Mouse (Mus musculus) hindbrain, embryonic 10.5 days (tissue): ENCODE data around the gene Plk5. TPM values are rescaled to one million over a fixed set of nuclear protein-coding genes. Genes with fewer than 3 reads are reported as not detected.

Experiments
- DNase-seq: peaks from one replicate; pipeline ENCODE4 v3.0.0-alpha.2; 2017; ENCODE audit warnings: low spot score
- H3K27ac ChIP-seq: fragments of 300-500 bp; sonication (generic); 2 replicates; pipeline ENCODE4 v1.5.1; 2016; ENCODE audit warnings: mild to moderate bottlenecking, moderate library complexity
- H3K27me3 ChIP-seq: fragments of 300-500 bp; sonication (generic); 2 replicates; pipeline ENCODE4 v1.6.1; 2016; ENCODE audit warnings: mild to moderate bottlenecking; ENCODE audit not compliant: poor library complexity, insufficient read depth, severe bottlenecking
- H3K36me3 ChIP-seq: fragments of 300-500 bp; sonication (generic); 2 replicates; pipeline ENCODE4 v1.6.1; 2016; ENCODE audit warnings: mild to moderate bottlenecking, moderate library complexity
- H3K4me1 ChIP-seq: fragments of 300-500 bp; sonication (generic); replicated peaks from 2 replicates; pipeline ENCODE4 v1.6.1; 2016; ENCODE audit warnings: mild to moderate bottlenecking
- H3K4me3 ChIP-seq: fragments of 300-500 bp; sonication (generic); 2 replicates; pipeline ENCODE4 v1.5.1; 2016; ENCODE audit warnings: mild to moderate bottlenecking, moderate library complexity
- H3K9me3 ChIP-seq: fragments of 300-500 bp; sonication (generic); 2 replicates; pipeline ENCODE4 v1.6.1; 2016; ENCODE audit warnings: mild to moderate bottlenecking, moderate library complexity
- whole genome bisulfite sequencing: fragments of 180-500 bp; shearing (Covaris S2); methylation state at CpG from one replicate; pipeline ENCODE4 v1.1.7; 2016; 5-methylcytosine and 5-hydroxymethylcytosine counted together
- polyA plus RNA-seq: library from polyadenylated mRNA; unstranded; fragments of >200 nt; fragmentation: Nextera tagmentation; extraction: Ambion mirVana; gene quantifications from 2 replicates; pipeline ENCODE4 v1.2.1, GENCODE M21; 2016

The Plk5 gene
- polyA plus RNA-seq, 1 experiment from 2014 or later, result 0.22 TPM

GRCm38 (mm10) chr10:80322811-80323211 is 33.4 kb upstream of the Plk5 start:
- WGBS, result 4% methylated on average over 28 of the region's 28 CpGs
- Histone ChIP-seq H3K27me3 (peaks cover 56% of the 10 kb centered on the region), H3K4me1 (peaks cover 54% of the 10 kb centered on the region), H3K36me3 (peaks cover 15% of the 10 kb centered on the region), H3K4me3 (peak overlapping the region; percentile 73), H3K27ac (peak overlapping the region; percentile 85), H3K9me3 (no peaks in the 10 kb centered on the region)
- no peak for DNase-seq

- Histone ChIP-seq H3K4me3 (peak overlapping the region; percentile 73), H3K36me3 (peaks cover 9% of the 10 kb centered on the region), H3K27ac (peak overlapping the region; percentile 85), H3K4me1 (peaks cover 47% of the 10 kb centered on the region), H3K9me3 (no peaks in the 10 kb centered on the region), H3K27me3 (peaks cover 60% of the 10 kb centered on the region)
- WGBS, result 2% methylated on average over 46 of the region's 46 CpGs
- peak; percentile 59 for DNase-seq
Observed at GRCm38 (mm10) chr10:80323261-80324119, 32.8 kb upstream of the Plk5 start.

- no peaks in the 10 kb centered on the region for H3K9me3 ChIP-seq
- DNase-seq, result no peak
- H3K27me3 ChIP-seq, result peaks cover 63% of the 10 kb centered on the region
- H3K4me1 ChIP-seq, result peaks cover 47% of the 10 kb centered on the region
- H3K36me3 ChIP-seq, result no peaks in the 10 kb centered on the region; the same call in 1 of the 2 replicates
- peak overlapping the region; percentile 73 for H3K4me3 ChIP-seq
- 75% methylated on average over 17 of the region's 17 CpGs for WGBS
- 0 out of 2 replicates have a peak overlapping the region, but pooled peaks have one; percentile 10 for H3K27ac ChIP-seq
Observed at GRCm38 (mm10) chr10:80324120-80325037, 31.9 kb upstream of the Plk5 start.

GRCm38 (mm10) chr10:80325045-80325444 is 31.2 kb upstream of the Plk5 start:
- no peak for DNase-seq
- 80% methylated on average over 21 of the region's 21 CpGs for WGBS
- peaks cover 48% of the 10 kb centered on the region for H3K4me1 ChIP-seq
- H3K27me3 ChIP-seq, result peaks cover 63% of the 10 kb centered on the region
- H3K27ac ChIP-seq, result no peak overlapping the region
- no peak overlapping the region for H3K4me3 ChIP-seq
- H3K36me3 ChIP-seq, result no peaks in the 10 kb centered on the region
- no peaks in the 10 kb centered on the region for H3K9me3 ChIP-seq

GRCm38 (mm10) chr10:80329273-80330081 is 26.8 kb upstream of the Plk5 start, which contains the start of the genes Pcsk4 and Reep6:
Pcsk4 (minus strand) TSS chr10:80329498.
Reep6 (plus strand) TSS chr10:80329953.
- Histone ChIP-seq H3K36me3 (no peaks in the 10 kb centered on the region), H3K9me3 (no peaks in the 10 kb centered on the region), H3K27me3 (peaks cover 74% of the 10 kb centered on the region), H3K27ac (peak within 1 kb of the TSS; percentile 71), H3K4me1 (peaks cover 47% of the 10 kb centered on the region), H3K4me3 (peak within 1 kb of the TSS; percentile 58)
- peak; percentile 98 for DNase-seq
- WGBS, result 4% methylated on average over 36 of the region's 36 CpGs

- Histone ChIP-seq H3K4me1 (peaks cover 47% of the 10 kb centered on the region), H3K27me3 (peaks cover 73% of the 10 kb centered on the region), H3K9me3 (no peaks in the 10 kb centered on the region), H3K36me3 (peaks cover 3% of the 10 kb centered on the region; the same call in 1 of the 2 replicates), H3K27ac (peak overlapping the region; percentile 71), H3K4me3 (peak overlapping the region; percentile 58)
- 2% methylated on average over 41 of the region's 41 CpGs for WGBS
- DNase-seq, result no peak
Observed at GRCm38 (mm10) chr10:80330084-80330483, 26.2 kb upstream of the Plk5 start.

GRCm38 (mm10) chr10:80330888-80331287 is 25.4 kb upstream of the Plk5 start:
- Histone ChIP-seq H3K9me3 (no peaks in the 10 kb centered on the region), H3K27ac (peak overlapping the region; percentile 71; the same call in 1 of the 2 replicates), H3K36me3 (peaks cover 11% of the 10 kb centered on the region; the same call in 1 of the 2 replicates), H3K4me3 (peak overlapping the region; percentile 58), H3K27me3 (peaks cover 73% of the 10 kb centered on the region), H3K4me1 (peaks cover 52% of the 10 kb centered on the region)
- 79% methylated on average over 2 of the region's 2 CpGs for WGBS
- DNase-seq, result no peak

- Histone ChIP-seq H3K27ac (peak overlapping the region; percentile 77), H3K4me1 (peaks cover 52% of the 10 kb centered on the region), H3K9me3 (no peaks in the 10 kb centered on the region), H3K27me3 (peaks cover 77% of the 10 kb centered on the region), H3K4me3 (0 out of 2 replicates have a peak overlapping the region, but pooled peaks have one; percentile 58), H3K36me3 (peaks cover 16% of the 10 kb centered on the region; the same call in 1 of the 2 replicates)
- DNase-seq, result no peak
- WGBS, result 64% methylated on average over 10 of the region's 10 CpGs
Observed at GRCm38 (mm10) chr10:80331636-80332524, 24.4 kb upstream of the Plk5 start.

- H3K9me3 ChIP-seq, result no peaks in the 10 kb centered on the region
- no peak overlapping the region for H3K4me3 ChIP-seq
- peaks cover 52% of the 10 kb centered on the region for H3K4me1 ChIP-seq
- no peak for DNase-seq
- peak overlapping the region; percentile 77 for H3K27ac ChIP-seq
- 74% methylated on average over 5 of the region's 5 CpGs for WGBS
- H3K36me3 ChIP-seq, result peaks cover 16% of the 10 kb centered on the region; the same call in 1 of the 2 replicates
- peaks cover 77% of the 10 kb centered on the region for H3K27me3 ChIP-seq
Observed at GRCm38 (mm10) chr10:80332525-80332989, 23.7 kb upstream of the Plk5 start.

- H3K4me1 ChIP-seq, result peaks cover 39% of the 10 kb centered on the region
- no peak overlapping the region for H3K4me3 ChIP-seq
- H3K9me3 ChIP-seq, result no peaks in the 10 kb centered on the region
- peaks cover 81% of the 10 kb centered on the region for H3K27me3 ChIP-seq
- peaks cover 16% of the 10 kb centered on the region; the same call in 1 of the 2 replicates for H3K36me3 ChIP-seq
- DNase-seq, result no peak
- no peak overlapping the region for H3K27ac ChIP-seq
- WGBS, result 92% methylated on average over 12 of the region's 12 CpGs
Observed at GRCm38 (mm10) chr10:80336263-80336662, 20.0 kb upstream of the Plk5 start.
